Mouse (Mus musculus) liver, adult 2 months (tissue): ENCODE measurements around the gene Slc38a9. TPM values are rescaled to one million over a fixed set of nuclear protein-coding genes. Genes with fewer than 3 reads are reported as not detected.

Source experiments
- DNase-seq: peaks from one replicate; pipeline ENCODE4 v3.0.0-alpha.2; 2011; ENCODE audit warnings: low read depth, low spot score; ENCODE audit errors: extremely low read depth
- H3K27ac ChIP-seq: fragments of 200-500 bp; replicated peaks from 2 replicates; pipeline ENCODE4 v1.5.1; 2012; ENCODE audit warnings: low read depth, mild to moderate bottlenecking, control low read depth, inconsistent platforms, low read length; ENCODE audit not compliant: insufficient read depth
- H3K27me3 ChIP-seq: fragments of 200-500 bp; 2 replicates; pipeline ENCODE4 v1.6.1; 2012; ENCODE audit warnings: mild to moderate bottlenecking, moderate library complexity, low read length, inconsistent platforms; ENCODE audit not compliant: control insufficient read depth, insufficient read depth
- H3K36me3 ChIP-seq: fragments of 200-500 bp; 2 replicates; pipeline ENCODE4 v1.6.1; 2012; ENCODE audit warnings: low read length, inconsistent platforms; ENCODE audit not compliant: control insufficient read depth, insufficient read depth
- H3K4me1 ChIP-seq: fragments of 200-500 bp; 2 replicates; pipeline ENCODE4 v1.6.1; 2011; ENCODE audit warnings: low read length; ENCODE audit not compliant: control insufficient read depth, insufficient read depth
- H3K4me3 ChIP-seq: fragments of 200-500 bp; 2 replicates; pipeline ENCODE4 v1.5.1; 2011; ENCODE audit warnings: low read depth, mild to moderate bottlenecking, control low read depth, low read length, moderate library complexity; ENCODE audit not compliant: insufficient read depth
- H3K79me2 ChIP-seq: fragments of 200-500 bp; 2 replicates; pipeline ENCODE4 v1.6.1; 2012; ENCODE audit warnings: inconsistent platforms, mild to moderate bottlenecking, low read length, moderate library complexity; ENCODE audit not compliant: control insufficient read depth, insufficient read depth
- H3K9ac ChIP-seq: fragments of 200-500 bp; 2 replicates; pipeline ENCODE4 v1.6.1; 2012; ENCODE audit warnings: low read depth, mild to moderate bottlenecking, control low read depth, inconsistent platforms, low read length
- CTCF ChIP-seq: fragments of 200-500 bp; IDR thresholded peaks from 2 replicates; pipeline ENCODE4 v1.5.1; 2011; ENCODE audit warnings: low read depth, low read length, control low read depth
- POLR2A ChIP-seq: fragments of 200-500 bp; IDR thresholded peaks from 2 replicates; pipeline ENCODE4 v1.6.1; 2011; ENCODE audit warnings: low read length, control low read depth; ENCODE audit not compliant: insufficient read depth; ENCODE audit errors: extremely low read depth
- WGBS: fragments of 180-500 bp; shearing (Covaris S2); methylation state at CpG from one replicate; pipeline ENCODE4 v1.1.7; 2018; 5-methylcytosine and 5-hydroxymethylcytosine counted together
- polyA plus RNA-seq: library from polyadenylated mRNA; depleted of rRNA; stranded (reverse); fragments of >200 nt; gene quantifications from 2 replicates; pipeline ENCODE4 v1.2.3, GENCODE M21; 2012
- total RNA-seq: library from RNA; depleted of rRNA; stranded (reverse); fragments of >200 nt; gene quantifications from 2 replicates; pipeline ENCODE4 v1.2.3, GENCODE M21; 2014

Gene Slc38a9
- total and polyA plus RNA-seq, 2 experiments = 4.9 to 8.6 TPM

DNA sequence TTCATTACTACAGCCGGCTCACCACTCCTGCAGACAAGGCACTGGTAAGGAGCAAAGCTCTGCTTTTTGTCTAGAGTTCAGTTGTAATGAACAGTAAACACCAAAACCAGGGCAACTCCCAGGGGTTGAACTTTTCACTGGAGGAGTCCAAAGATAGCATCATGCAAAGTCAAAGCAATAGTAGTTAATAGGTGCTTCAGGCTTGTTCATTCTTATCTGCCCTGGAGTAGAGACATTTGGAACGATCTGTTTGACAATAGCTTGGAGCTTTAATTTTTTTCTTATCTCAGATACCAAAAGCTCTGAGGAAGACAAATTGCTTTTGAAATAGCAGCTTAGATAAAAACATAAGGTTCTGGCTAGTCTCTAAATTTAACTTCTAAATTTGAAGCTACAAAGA, 25.6 kb downstream of the Slc38a9 start:
- no peak for DNase-seq
- H3K36me3 ChIP-seq = peaks cover 11% of the 10 kb centered on the region; the same call in 1 of the 2 replicates
- TF ChIP-seq CTCF (no peak), POLR2A (no peak)
- 64% methylated on average over 2 of the region's 2 CpGs for WGBS
- H3K4me3 ChIP-seq = no peak overlapping the region
- no peak overlapping the region for H3K27ac ChIP-seq
- no peaks in the 10 kb centered on the region; the same call in 1 of the 2 replicates for H3K4me1 ChIP-seq
- no peaks in the 10 kb centered on the region for H3K27me3 ChIP-seq
- H3K9ac ChIP-seq = no peak overlapping the region
- H3K79me2 ChIP-seq = no peaks in the 10 kb centered on the region

DNA sequence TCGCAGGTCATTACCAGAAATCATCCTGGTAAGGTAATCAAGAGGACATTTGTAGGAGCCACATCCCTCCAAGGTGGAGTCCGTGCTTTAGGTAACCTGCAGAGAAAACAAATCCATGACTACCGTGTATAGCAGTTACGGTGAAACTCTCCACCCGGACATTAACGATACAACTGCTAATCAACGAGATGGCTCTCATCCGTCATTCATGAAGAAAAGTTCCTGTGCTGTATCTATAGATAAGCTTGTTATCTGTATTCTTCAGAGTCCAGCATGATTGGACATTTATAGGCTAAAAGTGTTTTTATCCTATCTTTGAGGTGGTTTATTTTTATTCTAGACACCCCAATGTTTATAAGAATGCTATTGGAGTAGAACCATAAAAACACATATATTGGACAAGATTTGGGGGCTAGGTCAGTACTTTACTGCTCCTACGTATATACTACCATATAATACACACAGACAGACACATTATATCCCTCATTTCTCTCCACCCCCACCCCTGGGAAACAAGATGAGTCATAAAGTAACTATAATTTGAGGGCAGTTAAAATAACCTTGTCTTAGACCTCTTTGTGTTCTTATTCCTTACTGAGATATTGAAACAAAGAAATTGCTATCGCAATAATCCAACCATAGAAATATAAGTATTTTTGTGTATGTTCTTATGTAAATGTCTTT, 32.5 kb downstream of the Slc38a9 start:
- Histone ChIP-seq H3K36me3 (peaks cover 23% of the 10 kb centered on the region), H3K27me3 (no peaks in the 10 kb centered on the region), H3K4me3 (no peak overlapping the region), H3K27ac (no peak overlapping the region), H3K79me2 (no peaks in the 10 kb centered on the region), H3K4me1 (no peaks in the 10 kb centered on the region), H3K9ac (no peak overlapping the region)
- 91% methylated on average over 10 of the region's 10 CpGs for WGBS
- no peak for DNase-seq
- TF ChIP-seq CTCF (no peak), POLR2A (no peak)

DNA sequence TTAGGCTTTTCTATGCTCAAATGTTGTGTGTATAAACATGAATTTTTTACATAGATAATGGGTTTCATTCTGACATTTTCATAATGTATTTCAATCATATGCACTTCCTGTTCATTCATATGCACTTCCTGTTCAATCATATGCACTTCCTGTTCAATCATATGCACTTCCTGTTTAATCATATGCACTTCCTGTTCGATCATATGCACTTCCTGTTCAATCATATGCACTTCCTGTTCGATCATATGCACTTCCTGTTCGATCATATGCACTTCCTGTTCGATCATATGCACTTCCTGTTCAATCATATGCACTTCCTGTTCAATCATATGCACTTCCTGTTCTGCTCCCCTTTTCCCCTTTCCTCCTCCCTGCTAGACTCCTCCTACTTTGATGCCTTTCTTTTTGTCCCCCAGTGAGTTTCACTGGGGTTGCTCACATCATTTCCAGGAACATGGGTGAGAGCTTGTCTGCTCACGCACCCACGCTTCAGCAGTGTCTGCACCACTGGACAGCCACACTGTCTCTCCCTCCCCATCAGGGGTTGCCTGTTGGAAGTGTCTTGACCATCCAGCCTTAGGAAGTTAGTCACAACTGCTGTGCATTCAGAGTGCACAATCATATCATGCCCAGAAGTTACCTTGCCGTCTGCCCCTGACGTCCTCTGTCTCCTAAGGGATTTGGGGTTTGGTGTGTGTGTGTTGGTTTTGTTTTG, 35.1 kb downstream of the Slc38a9 start:
- Histone ChIP-seq H3K4me1 (no peaks in the 10 kb centered on the region), H3K27me3 (no peaks in the 10 kb centered on the region), H3K36me3 (peaks cover 20% of the 10 kb centered on the region), H3K4me3 (no peak overlapping the region), H3K9ac (no peak overlapping the region), H3K27ac (no peak overlapping the region), H3K79me2 (no peaks in the 10 kb centered on the region)
- 90% methylated on average over 8 of the region's 8 CpGs for WGBS
- TF ChIP-seq POLR2A = no peak
- no peak for TF ChIP-seq CTCF
- DNase-seq = no peak

DNA sequence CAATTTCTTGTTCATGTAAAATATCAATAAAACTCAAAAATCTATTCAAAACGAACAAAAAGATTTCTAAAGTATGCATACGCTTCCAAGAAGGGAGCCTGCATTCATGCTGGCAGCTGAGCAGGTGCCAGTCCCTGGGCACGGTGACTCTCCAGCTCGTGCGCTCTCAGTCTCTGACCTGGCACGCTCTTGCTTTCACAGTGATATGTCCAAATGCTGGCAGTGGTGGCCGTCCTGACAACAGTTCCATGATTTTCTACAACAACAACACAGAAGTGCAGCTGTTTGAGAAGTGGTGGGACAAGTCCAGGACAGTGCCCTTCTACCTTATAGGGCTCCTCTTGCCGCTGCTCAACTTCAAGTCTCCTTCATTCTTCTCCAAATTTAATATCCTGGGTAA, 40.7 kb downstream of the Slc38a9 start:
- Histone ChIP-seq H3K4me1 (no peaks in the 10 kb centered on the region), H3K79me2 (no peaks in the 10 kb centered on the region), H3K27me3 (no peaks in the 10 kb centered on the region), H3K27ac (no peak overlapping the region), H3K9ac (no peak overlapping the region), H3K36me3 (peaks cover 12% of the 10 kb centered on the region; the same call in 1 of the 2 replicates), H3K4me3 (no peak overlapping the region)
- TF ChIP-seq POLR2A (no peak), CTCF (no peak)
- 91% methylated on average over 8 of the region's 8 CpGs for WGBS
- DNase-seq = no peak

DNA sequence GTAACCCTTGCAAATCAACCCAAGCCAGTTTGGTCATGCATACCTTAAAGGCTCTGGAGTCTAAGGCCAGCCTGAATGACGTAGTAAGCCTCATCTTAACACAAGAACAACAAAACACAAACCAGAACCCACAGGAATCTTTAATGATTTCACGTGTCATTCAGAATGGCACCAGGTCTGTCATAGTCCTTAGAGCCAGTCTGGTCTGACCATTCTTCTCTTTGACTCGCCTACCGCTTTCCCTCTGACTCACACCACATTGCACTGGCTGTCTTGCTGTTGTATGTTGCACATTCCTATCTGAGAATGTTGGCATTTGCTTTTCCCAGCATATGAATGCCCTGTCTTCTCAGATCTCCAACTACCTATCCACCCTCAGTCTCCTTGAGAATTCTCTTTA, 45.8 kb downstream of the Slc38a9 start:
- Histone ChIP-seq H3K79me2 (no peaks in the 10 kb centered on the region), H3K27me3 (no peaks in the 10 kb centered on the region), H3K9ac (no peak overlapping the region), H3K36me3 (peaks cover 7% of the 10 kb centered on the region; the same call in 1 of the 2 replicates), H3K4me3 (no peak overlapping the region), H3K4me1 (no peaks in the 10 kb centered on the region), H3K27ac (no peak overlapping the region)
- DNase-seq = no peak
- no peak for TF ChIP-seq CTCF
- TF ChIP-seq POLR2A = no peak
- 98% methylated on average over 4 of the region's 4 CpGs for WGBS

- no peak overlapping the region for H3K27ac ChIP-seq
- TF ChIP-seq POLR2A (no peak), CTCF (no peak)
- 97% methylated on average over 15 of the region's 15 CpGs for WGBS
- no peaks in the 10 kb centered on the region for H3K79me2 ChIP-seq
- no peaks in the 10 kb centered on the region for H3K27me3 ChIP-seq
- H3K9ac ChIP-seq = no peak overlapping the region
- no peak overlapping the region for H3K4me3 ChIP-seq
- peaks cover 2% of the 10 kb centered on the region for H3K36me3 ChIP-seq
- H3K4me1 ChIP-seq = no peaks in the 10 kb centered on the region
- no peak for DNase-seq
Measured at GRCm38 (mm10) chr13:112720078-112720736, 59.7 kb downstream of the Slc38a9 start.
